Mouse (Mus musculus) CH12.LX (cell line): ENCODE results near the gene Nhlrc3.

ENCODE experiments used
- CTCF ChIP-seq, 2 experiments: IDR thresholded peaks in 1 of 2; conservative IDR thresholded peaks in 1 of 2; 2 replicates each; pipeline ENCODE4 v1.5.1; 2011 to 2012; ENCODE audit warnings: low read depth in 2 of 2, low read length in 2 of 2, improper control_type of control experiment in 1 of 2, inconsistent platforms in 1 of 2, mild to moderate bottlenecking in 1 of 2, moderate library complexity in 1 of 2
- HCFC1 ChIP-seq: IDR thresholded peaks from 2 replicates; pipeline ENCODE4 v1.6.1; 2012; ENCODE audit warnings: low read depth, mild to moderate bottlenecking, inconsistent platforms, low read length, improper control_type of control experiment
- MEF2A ChIP-seq: IDR thresholded peaks from 2 replicates; pipeline ENCODE4 v1.6.1; 2014; ENCODE audit warnings: low read depth, mild to moderate bottlenecking, inconsistent platforms, low read length, improper control_type of control experiment, borderline replicate concordance
- POLR2A ChIP-seq: IDR thresholded peaks from 2 replicates; pipeline ENCODE4 v1.6.1; 2011; ENCODE audit warnings: low read depth, mild to moderate bottlenecking, improper control_type of control experiment, low read length
- USF1 ChIP-seq: IDR thresholded peaks from 2 replicates; pipeline ENCODE4 v1.6.1; 2014; ENCODE audit warnings: low read depth, mild to moderate bottlenecking, inconsistent platforms, low read length, improper control_type of control experiment
- ZC3H11A ChIP-seq: IDR thresholded peaks from 2 replicates; pipeline ENCODE4 v1.6.1; 2012; ENCODE audit warnings: low read depth, mild to moderate bottlenecking, inconsistent platforms, low read length, improper control_type of control experiment

DNA sequence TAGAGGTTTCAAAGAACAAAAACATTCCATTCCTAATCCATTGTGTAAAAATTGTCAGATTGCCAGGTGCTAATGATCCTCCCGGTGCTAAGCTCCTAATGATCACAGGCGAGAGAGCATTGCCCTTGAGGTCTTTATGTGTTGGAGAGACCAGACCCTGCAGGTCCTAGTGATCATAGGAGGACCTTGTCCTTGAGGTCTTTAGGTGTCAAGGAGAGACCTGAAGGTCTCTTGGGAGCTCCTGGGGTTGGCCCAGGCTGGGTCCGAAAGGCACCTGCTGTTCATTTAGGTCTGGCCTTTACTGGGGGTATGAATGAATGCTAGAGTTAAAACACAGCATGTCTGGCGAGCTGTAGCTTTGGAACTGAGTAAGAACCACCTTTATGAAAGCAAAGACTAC is 11.0 kb upstream of the Nhlrc3 start:
- TF ChIP-seq USF1 (no peak), HCFC1 (no peak), CTCF (conservative IDR thresholded peaks at IDR 0.05 in 1 of 2, IDR thresholded peaks at IDR 0.05 in 1 of 2; ENCODE audit: low read depth in 2 of 2, low read length in 2 of 2) (no peak), ZC3H11A (no peak), MEF2A (no peak), POLR2A (no peak)
